Mouse (Mus musculus) CH12.LX (cell line): Measurements from ENCODE around the gene Col5a1. TPM values are rescaled to one million over a fixed set of nuclear protein-coding genes. Genes with fewer than 3 reads are reported as not detected.

Experiments
- DNase-seq: peaks from one replicate; pipeline ENCODE4 v3.0.0-alpha.2; 2013; ENCODE audit errors: extremely low read depth
- H3K27ac ChIP-seq: 2 replicates; pipeline ENCODE4 v1.5.1; 2012; ENCODE audit warnings: low read depth, mild to moderate bottlenecking, control low read depth, moderate library complexity; ENCODE audit not compliant: insufficient read depth
- H3K27me3 ChIP-seq: replicated peaks from 2 replicates; pipeline ENCODE3; 2012; ENCODE audit warnings: inconsistent platforms
- H3K36me3 ChIP-seq, 2 experiments: replicated peaks in 1 of 2; 2 replicates each; pipeline versions ENCODE3 to v1.6.1; 2012; ENCODE audit warnings: inconsistent platforms in 1 of 2, low read length in 1 of 2, mild to moderate bottlenecking in 1 of 2, mixed read lengths in 1 of 2, moderate library complexity in 1 of 2; ENCODE audit not compliant: control insufficient read depth in 1 of 2, insufficient read depth in 1 of 2
- H3K4me1 ChIP-seq, 2 experiments: 2 replicates each; pipeline ENCODE4 v1.6.1; 2012; ENCODE audit warnings: inconsistent platforms in 1 of 2, moderate library complexity in 1 of 2; ENCODE audit not compliant: insufficient read depth in 2 of 2, control insufficient read depth in 1 of 2
- H3K4me2 ChIP-seq: 2 replicates; pipeline ENCODE4 v1.6.1; 2012; ENCODE audit warnings: low read depth, mild to moderate bottlenecking, control low read depth; ENCODE audit not compliant: poor library complexity, insufficient read depth, severe bottlenecking
- H3K4me3 ChIP-seq, 3 experiments: fragments of 150-350 bp in 1 of 3; sonication (generic) in 1 of 3; replicated peaks in 1 of 3; 2 replicates each; pipeline versions ENCODE3 to v1.5.1; 2011 to 2012; ENCODE audit warnings: low read depth in 2 of 3, low read length in 2 of 3, mild to moderate bottlenecking in 2 of 3, moderate library complexity in 2 of 3, control low read depth in 1 of 3, improper control_type of control experiment in 1 of 3, inconsistent platforms in 1 of 3, mixed read lengths in 1 of 3; ENCODE audit not compliant: poor library complexity in 1 of 3
- H3K79me2 ChIP-seq: replicated peaks from 2 replicates; pipeline ENCODE4 v1.6.1; 2012; ENCODE audit warnings: mild to moderate bottlenecking, moderate library complexity; ENCODE audit not compliant: control insufficient read depth, poor library complexity, insufficient read depth, severe bottlenecking; ENCODE audit errors: extremely low read depth
- H3K9ac ChIP-seq: 2 replicates; pipeline ENCODE4 v1.6.1; 2012; ENCODE audit warnings: low read depth, mild to moderate bottlenecking, control low read depth, moderate library complexity; ENCODE audit not compliant: insufficient read depth
- H3K9me3 ChIP-seq: replicated peaks from 2 replicates; pipeline ENCODE3; 2012; ENCODE audit warnings: low read length, inconsistent platforms, mixed read lengths
- CHD2 ChIP-seq: IDR thresholded peaks from 2 replicates; pipeline ENCODE4 v1.6.1; 2011; ENCODE audit warnings: low read length, improper control_type of control experiment
- ELF1 ChIP-seq: IDR thresholded peaks from 2 replicates; pipeline ENCODE4 v1.6.1; 2014; ENCODE audit warnings: low read depth, mild to moderate bottlenecking, inconsistent platforms, low read length, improper control_type of control experiment
- GABPA ChIP-seq: IDR thresholded peaks from 2 replicates; pipeline ENCODE4 v1.6.1; 2012; ENCODE audit warnings: low read depth, low read length, improper control_type of control experiment, inconsistent platforms; ENCODE audit not compliant: insufficient replicate concordance
- IRF4 ChIP-seq: IDR thresholded peaks from 2 replicates; pipeline ENCODE4 v1.6.1; 2014; ENCODE audit warnings: low read depth, mild to moderate bottlenecking, inconsistent platforms, low read length, improper control_type of control experiment
- JUND ChIP-seq: conservative IDR thresholded peaks from 2 replicates; pipeline ENCODE4 v1.6.1; 2011; ENCODE audit warnings: low read depth, low read length, improper control_type of control experiment
- MAFK ChIP-seq: IDR thresholded peaks from 2 replicates; pipeline ENCODE4 v1.6.1; 2011; ENCODE audit warnings: low read length, improper control_type of control experiment; ENCODE audit not compliant: insufficient replicate concordance
- MAX ChIP-seq: IDR thresholded peaks from 2 replicates; pipeline ENCODE4 v1.6.1; 2011; ENCODE audit warnings: low read length, improper control_type of control experiment
- MEF2A ChIP-seq: IDR thresholded peaks from 2 replicates; pipeline ENCODE4 v1.6.1; 2014; ENCODE audit warnings: low read depth, mild to moderate bottlenecking, inconsistent platforms, low read length, improper control_type of control experiment, borderline replicate concordance
- MXI1 ChIP-seq: IDR thresholded peaks from 2 replicates; pipeline ENCODE4 v1.6.1; 2011; ENCODE audit warnings: mild to moderate bottlenecking, low read depth, low read length, improper control_type of control experiment
- MYC ChIP-seq: IDR thresholded peaks from 2 replicates; pipeline ENCODE4 v1.6.1; 2011; ENCODE audit warnings: low read depth, mild to moderate bottlenecking, improper control_type of control experiment, low read length
- NELFE ChIP-seq: IDR thresholded peaks from 2 replicates; pipeline ENCODE4 v1.6.1; 2011; ENCODE audit warnings: low read depth, low read length, improper control_type of control experiment
- POLR2A ChIP-seq: IDR thresholded peaks from 2 replicates; pipeline ENCODE4 v1.6.1; 2011; ENCODE audit warnings: low read depth, mild to moderate bottlenecking, improper control_type of control experiment, low read length
- POLR2AphosphoS2 ChIP-seq: IDR thresholded peaks from 2 replicates; pipeline ENCODE4 v1.6.1; 2011; ENCODE audit warnings: low read depth, low read length, improper control_type of control experiment
- RAD21 ChIP-seq: IDR thresholded peaks from 2 replicates; pipeline ENCODE4 v1.6.1; 2011; ENCODE audit warnings: low read depth, mild to moderate bottlenecking, low read length, improper control_type of control experiment, moderate library complexity
- RCOR1 ChIP-seq: conservative IDR thresholded peaks from 2 replicates; pipeline ENCODE4 v1.6.1; 2012; ENCODE audit warnings: low read depth, mild to moderate bottlenecking, inconsistent platforms, low read length, improper control_type of control experiment
- SIN3A ChIP-seq: IDR thresholded peaks from 2 replicates; pipeline ENCODE4 v1.6.1; 2012; ENCODE audit warnings: low read length, improper control_type of control experiment, inconsistent platforms
- TBP ChIP-seq: conservative IDR thresholded peaks from 2 replicates; pipeline ENCODE4 v1.6.1; 2011; ENCODE audit warnings: low read depth, low read length, improper control_type of control experiment
- UBTF ChIP-seq: IDR thresholded peaks from 2 replicates; pipeline ENCODE4 v1.6.1; 2012; ENCODE audit warnings: low read depth, mild to moderate bottlenecking, inconsistent platforms, low read length, improper control_type of control experiment, moderate library complexity
- USF1 ChIP-seq: IDR thresholded peaks from 2 replicates; pipeline ENCODE4 v1.6.1; 2014; ENCODE audit warnings: low read depth, mild to moderate bottlenecking, inconsistent platforms, low read length, improper control_type of control experiment
- ZKSCAN1 ChIP-seq: IDR thresholded peaks from 2 replicates; pipeline ENCODE4 v1.6.1; 2012; ENCODE audit warnings: low read depth, inconsistent platforms, low read length, improper control_type of control experiment, borderline replicate concordance
- ZNF384 ChIP-seq: IDR thresholded peaks from 2 replicates; pipeline ENCODE4 v1.6.1; 2012; ENCODE audit warnings: low read depth, low read length, improper control_type of control experiment, inconsistent platforms
- dilution Hi-C: fragments of 300-500 bp; cut with MboI; formaldehyde crosslinking; loops from 2 replicates; pipeline ENCODE4 v1.14.3; 2020; ENCODE audit warnings: low sequenced_read_pairs; ENCODE audit not compliant: extremely low pct_unique_long_range_greater_than_20kb, extremely low pct_ligation_motif_present
- in situ Hi-C: fragments of 300-500 bp; cut with MboI; formaldehyde crosslinking; loops from 3 replicates; pipeline ENCODE4 v1.14.3; 2019; ENCODE audit warnings: low sequenced_read_pairs, low pct_ligation_motif_present, low pct_unique_long_range_greater_than_20kb, mixed read lengths
- polyA plus RNA-seq: library from polyadenylated mRNA; unstranded; fragments of >175 nt; gene quantifications from 2 replicates; pipeline ENCODE4 v1.2.1, GENCODE M21; 2012; ENCODE audit warnings: low read depth; ENCODE audit not compliant: insufficient read length
- total RNA-seq, 2 experiments: library from RNA; depleted of rRNA; stranded (reverse); fragments of 300-350 nt in 1 of 2; fragments of >200 nt in 1 of 2; gene quantifications; 2 replicates each; pipeline ENCODE4 v1.2.3; 2012 to 2014

Col5a1 gene
- total and polyA plus RNA-seq, 3 experiments, result 0.04 TPM; not detected in 2

GRCm38 (mm10) chr2:27940144-27940543 is 53.9 kb downstream of the Col5a1 start:
- no peak for TF ChIP-seq MEF2A
- TF ChIP-seq IRF4, result no peak
- TF ChIP-seq UBTF, result no peak
- no peak for TF ChIP-seq SIN3A
- no peak for TF ChIP-seq MXI1
- no peak for TF ChIP-seq CHD2
- TF ChIP-seq MAX, result no peak
- no peak for TF ChIP-seq MAFK
- H3K9me3 ChIP-seq, result no peaks in the 10 kb centered on the region
- DNase-seq, result no peak
- H3K27ac ChIP-seq, result no peak overlapping the region
- no peaks in the 10 kb centered on the region for H3K79me2 ChIP-seq
- no peak overlapping the region for H3K9ac ChIP-seq
- dilution Hi-C loops, result no loop called here
- H3K27me3 ChIP-seq, result peaks cover 82% of the 10 kb centered on the region
- no peak overlapping the region for H3K4me2 ChIP-seq
- no peaks in the 10 kb centered on the region for H3K4me1 ChIP-seq
- no peaks in the 10 kb centered on the region for H3K36me3 ChIP-seq
- H3K4me3 ChIP-seq, result no peak overlapping the region
- in situ Hi-C loops, result no loop called here

DNA sequence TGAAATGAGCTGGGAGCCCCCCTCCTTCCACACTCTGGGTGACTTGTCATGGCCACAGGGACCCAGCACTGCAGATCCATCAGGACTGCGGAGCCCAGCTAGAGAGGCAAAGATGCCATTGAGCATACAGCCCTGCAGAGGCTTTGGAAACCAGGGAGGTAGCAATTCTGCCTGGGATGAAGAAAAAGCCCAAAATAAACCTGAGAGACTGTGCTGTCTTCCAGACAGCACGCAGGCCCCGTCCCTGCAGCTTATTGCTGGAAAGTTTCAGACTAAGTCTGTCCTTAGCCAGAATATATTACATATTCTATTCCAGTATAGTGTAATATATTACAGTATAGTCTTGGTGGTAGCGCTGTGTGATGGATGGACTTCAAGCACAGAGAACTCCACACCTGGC is 61.0 kb downstream of the Col5a1 start:
- Histone ChIP-seq H3K36me3 (no peaks in the 10 kb centered on the region), H3K27me3 (peaks cover 89% of the 10 kb centered on the region), H3K4me1 (no peaks in the 10 kb centered on the region), H3K9me3 (no peaks in the 10 kb centered on the region), H3K4me2 (no peak overlapping the region), H3K79me2 (no peaks in the 10 kb centered on the region), H3K4me3 (no peak overlapping the region), H3K9ac (no peak overlapping the region), H3K27ac (no peak overlapping the region)
- in situ Hi-C loops, result no loop called here
- no peak for DNase-seq
- dilution Hi-C loops, result no loop called here
- TF ChIP-seq RCOR1 (no peak), UBTF (no peak), MAFK (no peak), USF1 (no peak), MEF2A (no peak), NELFE (no peak), JUND (no peak), MYC (no peak), RAD21 (no peak), ZKSCAN1 (no peak), ELF1 (no peak), MXI1 (no peak), IRF4 (no peak), ZNF384 (no peak), TBP (no peak), POLR2A (no peak), GABPA (no peak), POLR2AphosphoS2 (no peak)
